Mouse (Mus musculus): ENCODE data around the gene Plaur. TPM values are rescaled to one million over a fixed set of nuclear protein-coding genes. Genes with fewer than 3 reads are reported as not detected.

Gene Plaur
- polyA plus RNA-seq, 1 experiment from 2014 or later, result 14.4 TPM

DNA sequence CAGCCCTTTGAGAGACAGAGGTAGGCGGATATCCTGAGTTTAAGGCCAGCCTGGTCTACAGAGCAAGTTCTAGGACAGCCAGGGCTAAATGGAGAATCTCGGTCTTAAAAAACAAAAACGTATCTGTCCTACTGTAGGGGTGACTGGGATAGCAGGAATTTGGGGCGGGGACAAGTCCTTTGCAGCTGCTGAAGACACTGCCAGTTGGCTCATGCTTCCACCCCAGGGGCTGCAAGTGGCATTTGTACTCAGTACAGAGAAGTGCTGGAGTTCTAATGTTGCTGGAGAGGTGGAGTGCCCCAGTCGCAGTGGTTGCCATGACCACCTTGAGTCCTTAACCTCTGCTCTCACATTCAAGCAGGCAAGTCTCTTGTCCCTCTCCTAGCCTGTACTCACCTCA, 60.5 kb downstream of the Plaur start:
- Histone ChIP-seq H3K4me1 (no peaks in the 10 kb centered on the region), H3K27me3 (no peaks in the 10 kb centered on the region), H3K9ac (no peak overlapping the region), H3K27ac (no peak overlapping the region), H3K9me3 (replicated peaks) (no peaks in the 10 kb centered on the region), H3K4me3 (replicated peaks) (no peak overlapping the region), H3K4me2 (no peak overlapping the region), H3K36me3 (no peaks in the 10 kb centered on the region)
- no peak for ATAC-seq (replicated peaks; ENCODE audit: low FRiP score)
- WGBS, result 65% methylated on average over 5 of the region's 5 CpGs

DNA sequence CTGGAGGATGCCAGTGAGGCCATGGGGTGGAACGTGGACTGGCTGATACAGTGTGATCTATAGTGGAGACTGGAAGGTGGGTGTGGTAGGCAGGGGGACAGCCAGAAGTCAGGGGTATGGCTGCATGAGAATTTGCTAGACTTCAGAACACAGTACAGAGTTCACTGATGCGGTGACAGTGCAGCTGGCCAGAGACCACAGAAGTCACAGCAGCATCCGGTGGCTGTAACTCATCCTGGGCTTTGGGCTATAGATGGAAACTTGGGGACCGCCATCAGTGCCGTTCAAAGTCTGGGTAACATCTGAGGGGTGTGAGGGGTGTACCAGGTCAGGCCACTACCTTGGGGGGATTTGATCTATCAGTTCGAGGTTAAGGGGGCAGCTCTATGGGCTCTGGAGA, 61.4 kb downstream of the Plaur start:
- no peak overlapping the region for H3K4me2 ChIP-seq
- H3K27ac ChIP-seq, result no peak overlapping the region
- H3K9ac ChIP-seq, result no peak overlapping the region
- H3K27me3 ChIP-seq, result no peaks in the 10 kb centered on the region
- H3K36me3 ChIP-seq, result no peaks in the 10 kb centered on the region
- no peaks in the 10 kb centered on the region for H3K4me1 ChIP-seq
- no peak overlapping the region for H3K4me3 ChIP-seq (replicated peaks)
- ATAC-seq (replicated peaks; ENCODE audit: low FRiP score), result no peak
- H3K9me3 ChIP-seq (replicated peaks), result no peaks in the 10 kb centered on the region
- 77% methylated on average over 6 of the region's 6 CpGs for WGBS

DNA sequence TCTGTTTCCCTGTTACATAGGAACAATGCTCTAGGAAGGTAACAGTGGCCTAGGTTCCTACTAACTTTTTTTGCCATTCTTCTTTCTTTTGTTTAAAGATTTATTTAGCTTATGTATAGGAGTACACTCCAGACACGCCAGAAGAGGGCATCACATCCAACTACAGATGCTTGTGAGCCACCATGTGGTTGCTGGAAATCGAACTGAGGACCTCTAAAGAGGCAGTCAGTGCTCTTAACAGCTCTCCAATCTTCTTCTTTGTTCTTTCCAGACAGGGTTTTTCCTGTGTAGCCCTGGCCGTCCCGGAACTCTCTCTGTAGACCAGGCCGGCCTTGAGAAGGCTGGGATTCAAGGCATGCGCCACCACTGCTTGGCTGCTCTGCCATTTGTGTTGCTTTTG, 62.7 kb downstream of the Plaur start:
- Histone ChIP-seq H3K9ac (no peak overlapping the region), H3K27me3 (no peaks in the 10 kb centered on the region), H3K36me3 (no peaks in the 10 kb centered on the region), H3K4me3 (replicated peaks) (no peak overlapping the region), H3K4me1 (peaks cover 8% of the 10 kb centered on the region), H3K4me2 (no peak overlapping the region), H3K27ac (no peak overlapping the region), H3K9me3 (replicated peaks) (no peaks in the 10 kb centered on the region)
- 87% methylated on average over 6 of the region's 6 CpGs for WGBS
- no peak for ATAC-seq (replicated peaks; ENCODE audit: low FRiP score)

Other genes starting within 250 kb of the Plaur start
- 5.6 and 6.1 TPM in 2 replicates for gene Zfp109, start 224.9 kb upstream of the Plaur start, polyA plus RNA-seq (2015; fragmentation: Nextera tagmentation; extraction: Ambion mirVana)
- 3.6 and 4.2 TPM in 2 replicates for gene Zfp108, start 207.7 kb upstream of the Plaur start, polyA plus RNA-seq (2015; fragmentation: Nextera tagmentation; extraction: Ambion mirVana)
- gene Zfp93, start 192.1 kb upstream of the Plaur start, polyA plus RNA-seq (2015; fragmentation: Nextera tagmentation; extraction: Ambion mirVana), result 10.7 and 11.5 TPM in 2 replicates
- 40.0 and 43.9 TPM in 2 replicates for gene Zfp61, start 161.3 kb upstream of the Plaur start, polyA plus RNA-seq (2015; fragmentation: Nextera tagmentation; extraction: Ambion mirVana)
- 11.3 and 12.1 TPM in 2 replicates for gene Zfp94, start 145.8 kb upstream of the Plaur start, polyA plus RNA-seq (2015; fragmentation: Nextera tagmentation; extraction: Ambion mirVana)
- gene Tescl, start 128.5 kb upstream of the Plaur start, polyA plus RNA-seq (2015; fragmentation: Nextera tagmentation; extraction: Ambion mirVana), result 0.43 TPM in 1 of 2 replicates, not detected in the other
- gene Lypd5, start 113.3 kb upstream of the Plaur start, polyA plus RNA-seq (2015; fragmentation: Nextera tagmentation; extraction: Ambion mirVana), result 0.28 TPM in 1 of 2 replicates, not detected in the other
- 4.9 and 5.5 TPM in 2 replicates for gene Kcnn4, start 92.2 kb upstream of the Plaur start, polyA plus RNA-seq (2015; fragmentation: Nextera tagmentation; extraction: Ambion mirVana)
- gene Smg9, start 62.9 kb upstream of the Plaur start, polyA plus RNA-seq (2015; fragmentation: Nextera tagmentation; extraction: Ambion mirVana), result 28.0 and 32.8 TPM in 2 replicates
- gene Irgc1, start 10.2 kb upstream of the Plaur start, polyA plus RNA-seq (2015; fragmentation: Nextera tagmentation; extraction: Ambion mirVana), result not detected in 2 replicates
- 6.8 and 7.3 TPM in 2 replicates for gene Cadm4, start 19.5 kb downstream of the Plaur start, polyA plus RNA-seq (2015; fragmentation: Nextera tagmentation; extraction: Ambion mirVana)
- gene Zfp428, start 44.5 kb downstream of the Plaur start, polyA plus RNA-seq (2015; fragmentation: Nextera tagmentation; extraction: Ambion mirVana), result 61.6 and 66.6 TPM in 2 replicates
- gene AC161166.1, start 50.0 kb downstream of the Plaur start, polyA plus RNA-seq (2015; fragmentation: Nextera tagmentation; extraction: Ambion mirVana), result 0.48 and 0.68 TPM in 2 replicates
- 7.4 and 8.3 TPM in 2 replicates for gene Irgq, start 68.2 kb downstream of the Plaur start, polyA plus RNA-seq (2015; fragmentation: Nextera tagmentation; extraction: Ambion mirVana)
- gene Pinlyp, start 83.6 kb downstream of the Plaur start, polyA plus RNA-seq (2015; fragmentation: Nextera tagmentation; extraction: Ambion mirVana), result 0.31 and 0.33 TPM in 2 replicates
- gene Xrcc1, start 83.8 kb downstream of the Plaur start, polyA plus RNA-seq (2015; fragmentation: Nextera tagmentation; extraction: Ambion mirVana), result 117 and 137 TPM in 2 replicates
- 46.8 and 48.4 TPM in 2 replicates for gene Ethe1, start 125.1 kb downstream of the Plaur start, polyA plus RNA-seq (2015; fragmentation: Nextera tagmentation; extraction: Ambion mirVana)
- gene Zfp575, start 125.2 kb downstream of the Plaur start, polyA plus RNA-seq (2015; fragmentation: Nextera tagmentation; extraction: Ambion mirVana), result 4.0 and 5.5 TPM in 2 replicates
- 0.15 and 0.17 TPM in 2 replicates for gene Phldb3, start 148.3 kb downstream of the Plaur start, polyA plus RNA-seq (2015; fragmentation: Nextera tagmentation; extraction: Ambion mirVana)
- 1.0 and 1.2 TPM in 2 replicates for gene Lypd3, start 174.1 kb downstream of the Plaur start, polyA plus RNA-seq (2015; fragmentation: Nextera tagmentation; extraction: Ambion mirVana)
- not detected in 2 replicates for gene Tex101, start 214.2 kb downstream of the Plaur start, polyA plus RNA-seq (2015; fragmentation: Nextera tagmentation; extraction: Ambion mirVana)
- not detected in 2 replicates for gene BC049730, start 246.8 kb downstream of the Plaur start, polyA plus RNA-seq (2015; fragmentation: Nextera tagmentation; extraction: Ambion mirVana)

Data from kidney, embryonic 15.5 days (tissue).